Mouse (Mus musculus): ENCODE measurements around the gene Hs1bp3. TPM values are rescaled to one million over a fixed set of nuclear protein-coding genes. Genes with fewer than 3 reads are reported as not detected.

Hs1bp3 gene
- polyA plus RNA-seq, 1 experiment from 2014 or later = 11.5 TPM

DNA sequence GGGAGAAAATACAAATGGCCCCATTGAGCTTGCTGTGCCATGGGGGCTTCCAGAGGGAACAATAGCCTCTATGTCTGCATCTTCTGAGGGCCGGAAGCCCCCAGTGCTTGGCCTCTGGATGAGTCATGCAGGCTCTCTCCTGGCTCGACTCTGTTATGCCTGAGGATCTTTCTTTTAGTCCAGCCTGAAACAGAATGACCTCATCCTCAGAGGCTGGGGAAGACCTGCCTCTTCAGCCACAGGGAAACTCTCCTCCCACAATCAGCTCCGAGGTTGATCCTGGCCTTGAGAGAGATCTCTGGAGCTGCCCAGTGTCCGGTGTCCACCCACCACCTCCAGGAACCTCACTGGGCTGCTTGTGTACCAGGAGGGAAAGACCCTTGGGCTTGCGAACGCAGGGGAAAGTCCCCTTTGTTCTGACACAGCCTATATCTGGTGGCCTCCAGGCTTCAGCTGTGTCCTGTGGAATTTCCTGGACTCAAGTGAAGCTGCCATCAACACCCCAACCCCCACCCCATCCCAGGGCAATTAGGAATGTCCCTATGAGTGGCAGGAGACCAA lies 73.3 kb downstream of the Hs1bp3 start:
- H3K9ac ChIP-seq = no peak overlapping the region
- H3K27ac ChIP-seq (ENCODE audit: low read depth) = peak overlapping the region; percentile 86
- H3K36me3 ChIP-seq (ENCODE audit: insufficient read depth) = no peaks in the 10 kb centered on the region
- peak; percentile 80 for DNase-seq
- H3K27me3 ChIP-seq (ENCODE audit: insufficient read depth, low read length) = no peaks in the 10 kb centered on the region
- no peak overlapping the region for H3K4me3 ChIP-seq (ENCODE audit: low read depth, low read length)
- 0 out of 2 replicates have a peak, but pooled peaks cover 6% of the 10 kb centered on the region for H3K4me1 ChIP-seq (ENCODE audit: insufficient read depth)
- 39% methylated on average over 6 of the region's 6 CpGs for WGBS
- no peaks in the 10 kb centered on the region for H3K9me3 ChIP-seq (ENCODE audit: low read depth, low read length)
- H3K4me2 ChIP-seq = no peak overlapping the region
- no peak for TF ChIP-seq CTCF (IDR thresholded peaks at IDR 0.05; ENCODE audit: low read depth)
- ATAC-seq (ENCODE audit: insufficient read depth) = peak; percentile 88

DNA sequence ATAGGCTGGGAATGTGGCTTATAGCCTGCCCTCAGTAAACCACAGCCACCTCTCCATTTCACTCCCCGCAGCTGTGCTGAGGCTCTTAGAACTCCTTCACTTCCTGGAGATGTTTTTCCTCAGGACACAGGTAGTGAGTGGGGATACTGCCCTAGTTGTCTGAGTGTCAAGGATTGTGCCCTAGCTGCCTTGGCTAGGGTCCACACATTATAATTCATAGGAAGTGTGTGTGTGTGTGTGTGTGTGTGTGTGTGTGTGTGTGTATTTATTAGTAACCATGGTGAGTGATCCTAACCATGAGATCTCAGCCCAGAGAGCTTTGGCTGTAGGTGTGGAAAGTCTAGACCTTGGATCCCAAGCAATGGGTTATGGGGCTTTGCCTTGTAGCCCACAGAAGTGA lies 74.0 kb downstream of the Hs1bp3 start:
- no peak for TF ChIP-seq CTCF (IDR thresholded peaks at IDR 0.05; ENCODE audit: low read depth)
- H3K36me3 ChIP-seq (ENCODE audit: insufficient read depth) = no peaks in the 10 kb centered on the region
- DNase-seq (no peak), ATAC-seq (ENCODE audit: insufficient read depth) (no peak)
- H3K9me3 ChIP-seq (ENCODE audit: low read depth, low read length) = no peaks in the 10 kb centered on the region
- H3K4me1 ChIP-seq (ENCODE audit: insufficient read depth) = 0 out of 2 replicates have a peak, but pooled peaks cover 6% of the 10 kb centered on the region
- no peak overlapping the region for H3K4me2 ChIP-seq
- no peaks in the 10 kb centered on the region for H3K27me3 ChIP-seq (ENCODE audit: insufficient read depth, low read length)
- WGBS = 61% methylated on average over 1 of the region's 1 CpGs
- no peak overlapping the region for H3K9ac ChIP-seq
- peak overlapping the region; percentile 86; the same call in 1 of the 2 replicates for H3K27ac ChIP-seq (ENCODE audit: low read depth)
- H3K4me3 ChIP-seq (ENCODE audit: low read depth, low read length) = no peak overlapping the region

DNA sequence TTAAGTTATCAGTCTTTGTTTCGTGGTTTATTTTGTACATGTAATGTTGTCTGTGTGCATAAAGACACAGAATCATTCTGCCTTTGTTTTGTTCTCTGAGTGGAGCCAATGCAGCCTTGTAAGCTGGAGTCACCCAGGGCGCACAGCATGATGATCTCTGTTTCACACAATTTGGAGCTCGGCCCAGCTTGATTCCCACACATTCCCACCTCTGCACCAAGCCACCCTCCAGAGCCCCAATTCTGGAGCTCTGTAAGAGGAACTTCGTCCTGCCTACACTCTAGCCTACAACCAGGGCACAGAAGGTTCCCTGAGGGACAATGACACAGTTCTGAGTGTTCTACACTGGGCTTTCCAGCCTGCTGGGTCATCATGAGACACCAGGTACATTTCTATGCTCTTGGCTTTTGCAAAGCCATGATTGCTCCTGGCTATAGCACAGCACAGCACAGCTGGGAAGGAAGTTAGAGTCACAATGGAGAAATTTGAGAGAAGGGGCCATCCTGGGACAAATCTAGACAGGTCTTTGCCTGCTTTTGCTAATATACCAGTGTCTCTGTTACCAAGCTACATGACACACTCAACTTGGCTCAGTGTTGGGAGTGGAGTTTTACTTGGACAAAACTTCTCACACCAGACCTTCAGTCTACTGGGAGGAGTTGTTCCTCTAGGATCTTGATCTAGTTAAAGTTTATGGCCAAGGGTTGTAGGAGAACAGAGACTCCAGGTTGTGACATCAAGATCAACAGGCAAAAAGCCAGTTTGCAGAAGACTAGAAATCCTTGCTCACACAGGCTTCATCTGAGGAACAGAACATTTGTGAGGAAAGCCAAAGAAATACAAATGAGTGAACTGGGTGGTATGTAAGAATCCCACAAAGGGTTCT lies 75.5 kb downstream of the Hs1bp3 start:
- H3K9ac ChIP-seq = no peak overlapping the region
- no peak for TF ChIP-seq CTCF (IDR thresholded peaks at IDR 0.05; ENCODE audit: low read depth)
- H3K36me3 ChIP-seq (ENCODE audit: insufficient read depth) = no peaks in the 10 kb centered on the region
- no peaks in the 10 kb centered on the region for H3K27me3 ChIP-seq (ENCODE audit: insufficient read depth, low read length)
- H3K4me1 ChIP-seq (ENCODE audit: insufficient read depth) = 0 out of 2 replicates have a peak, but pooled peaks cover 6% of the 10 kb centered on the region
- H3K4me3 ChIP-seq (ENCODE audit: low read depth, low read length) = no peak overlapping the region
- DNase-seq (no peak), ATAC-seq (ENCODE audit: insufficient read depth) (no peak)
- 85% methylated on average over 4 of the region's 4 CpGs for WGBS
- no peaks in the 10 kb centered on the region for H3K9me3 ChIP-seq (ENCODE audit: low read depth, low read length)
- no peak overlapping the region for H3K27ac ChIP-seq (ENCODE audit: low read depth)
- H3K4me2 ChIP-seq = no peak overlapping the region

DNA sequence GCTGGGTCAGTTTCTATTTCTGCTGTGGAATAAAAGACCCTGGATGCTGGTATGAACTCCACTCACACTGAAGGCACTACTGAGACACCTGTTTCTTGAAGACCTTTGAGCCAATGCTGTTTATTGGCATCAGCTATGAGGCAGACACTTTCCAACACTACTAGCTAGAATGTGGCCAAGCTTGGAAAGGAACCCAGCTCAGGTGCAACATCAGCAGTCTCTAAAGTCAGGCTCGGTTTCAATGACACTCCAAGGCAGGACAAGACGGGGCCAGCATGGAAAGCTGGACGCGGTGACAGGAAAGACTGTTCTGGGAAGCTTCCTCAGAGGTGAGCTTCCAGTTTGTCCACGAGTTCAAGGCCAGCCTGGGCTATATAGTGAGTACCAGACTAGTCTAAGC lies 80.0 kb downstream of the Hs1bp3 start:
- Histone ChIP-seq H3K4me1 (ENCODE audit: insufficient read depth) (no peaks in the 10 kb centered on the region; the same call in 1 of the 2 replicates), H3K9me3 (ENCODE audit: low read depth, low read length) (no peaks in the 10 kb centered on the region), H3K9ac (no peak overlapping the region), H3K4me3 (ENCODE audit: low read depth, low read length) (no peak overlapping the region), H3K36me3 (ENCODE audit: insufficient read depth) (no peaks in the 10 kb centered on the region), H3K27ac (ENCODE audit: low read depth) (no peak overlapping the region), H3K27me3 (ENCODE audit: insufficient read depth, low read length) (no peaks in the 10 kb centered on the region), H3K4me2 (no peak overlapping the region)
- ATAC-seq (ENCODE audit: insufficient read depth) = no peak
- DNase-seq = no peak
- no peak for TF ChIP-seq CTCF (IDR thresholded peaks at IDR 0.05; ENCODE audit: low read depth)
- 71% methylated on average over 5 of the region's 5 CpGs for WGBS

Other genes starting within 250 kb of the Hs1bp3 start
- 48.5 and 56.6 TPM in 2 replicates for gene Ldah, start 105.3 kb upstream of the Hs1bp3 start, polyA plus RNA-seq (2014; fragmentation: Nextera tagmentation; extraction: Ambion mirVana)
- gene Gdf7, start 11.5 kb upstream of the Hs1bp3 start, polyA plus RNA-seq (2014; fragmentation: Nextera tagmentation; extraction: Ambion mirVana) = not detected in 2 replicates
- gene Rhob, start 186.6 kb downstream of the Hs1bp3 start, polyA plus RNA-seq (2014; fragmentation: Nextera tagmentation; extraction: Ambion mirVana) = 62.4 and 66.5 TPM in 2 replicates

Measured in lung, embryonic 14.5 days (tissue).